ENCODE assay signal across 11 mouse cellular contexts in the genomic region with DNA sequence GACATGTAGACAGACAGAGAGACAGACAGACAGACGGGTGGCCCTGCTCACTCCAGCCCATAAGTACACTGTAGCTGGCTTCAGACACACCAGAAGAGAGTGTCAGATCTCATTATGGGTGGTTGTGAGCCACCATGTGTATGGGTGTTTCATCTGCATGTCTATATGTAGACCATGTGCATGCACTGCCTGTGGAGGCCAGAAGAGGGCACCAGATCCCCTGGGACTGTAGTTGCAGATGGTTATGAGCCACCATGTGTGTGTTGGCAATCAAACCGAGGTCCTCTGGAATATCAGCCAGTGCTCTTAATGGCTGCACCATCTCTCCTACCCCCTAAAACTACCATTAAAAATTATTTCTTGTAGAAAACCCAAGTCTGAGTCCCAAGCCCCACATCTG. TPM values are rescaled to one million over a fixed set of nuclear protein-coding genes. Genes with fewer than 3 reads are reported as not detected.
DNase-seq lines count a peak whose midpoint lies in the region; ATAC-seq and TF ChIP-seq lines count a peak whose summit lies in the region.
"Had no signal": no experiment of that assay in that cellular context is flagged by ENCODE, and none has a peak within 500 bp of the region (broad histone marks: within the 10 kb centered on the region; RNA-seq: fewer than 3 reads in every experiment).

No protein-coding gene starts in this region.

- no peak overlapping the region for H3K9ac ChIP-seq in hindbrain, postnatal 0 days (replicated peaks; ENCODE audit: low read length)
- no peak overlapping the region for H3K9ac ChIP-seq in hindbrain, embryonic 11.5 days (ENCODE audit: low read depth, low read length)
- H3K9ac ChIP-seq in liver, embryonic 14.5 days (replicated peaks): no peak overlapping the region
- H3K9ac ChIP-seq: heart, embryonic 13.5 days had no signal

- no peaks in the 10 kb centered on the region for H3K27me3 ChIP-seq in hindbrain, postnatal 0 days (ENCODE audit: insufficient read depth, low read length)
- H3K27me3 ChIP-seq in hindbrain, embryonic 11.5 days (ENCODE audit: control insufficient read depth, insufficient read depth, low read length): no peaks in the 10 kb centered on the region
- no peaks in the 10 kb centered on the region for H3K27me3 ChIP-seq in liver, embryonic 14.5 days (ENCODE audit: control insufficient read depth, insufficient read depth, low read length)
- H3K27me3 ChIP-seq in limb, embryonic 10.5 days (ENCODE audit: low read depth, poor library complexity, severe bottlenecking): no peaks in the 10 kb centered on the region
- H3K27me3 ChIP-seq: heart, embryonic 13.5 days had no signal

- no peaks in the 10 kb centered on the region for H3K36me3 ChIP-seq in hindbrain, postnatal 0 days (ENCODE audit: insufficient read depth, low read length)
- no peaks in the 10 kb centered on the region for H3K36me3 ChIP-seq in hindbrain, embryonic 11.5 days (ENCODE audit: control insufficient read depth, insufficient read depth, low read length)
- H3K36me3 ChIP-seq in liver, embryonic 14.5 days (replicated peaks; ENCODE audit: control insufficient read depth, insufficient read depth, low read depth): no peaks in the 10 kb centered on the region
- no peaks in the 10 kb centered on the region for H3K36me3 ChIP-seq in limb, embryonic 10.5 days
- H3K36me3 ChIP-seq: heart, embryonic 13.5 days had no signal

- peak; percentile 33; the same call in 1 of the 2 replicates for TF ChIP-seq CTCF in hindbrain, postnatal 0 days (IDR thresholded peaks at IDR 0.05; ENCODE audit: low read depth)
- TF ChIP-seq CTCF in liver, embryonic 14.5 days (IDR thresholded peaks at IDR 0.05; ENCODE audit: low read depth): peak; percentile 77

- no peak overlapping the region for H3K4me3 ChIP-seq in hindbrain, postnatal 0 days (ENCODE audit: low read length)
- no peak overlapping the region for H3K4me3 ChIP-seq in hindbrain, embryonic 11.5 days (ENCODE audit: low read depth, low read length)
- no peak overlapping the region for H3K4me3 ChIP-seq in liver, embryonic 14.5 days (ENCODE audit: insufficient read depth in 1 of 2, low read depth in 2 of 2, low read length in 2 of 2)
- H3K4me3 ChIP-seq in limb, embryonic 10.5 days: no peak overlapping the region
- H3K4me3 ChIP-seq: heart, embryonic 13.5 days had no signal

- 91% methylated on average over 2 of the region's 2 CpGs for WGBS in hindbrain, postnatal 0 days
- 96% methylated on average over 2 of the region's 2 CpGs for WGBS in hindbrain, embryonic 11.5 days
- 74% methylated on average over 2 of the region's 2 CpGs for WGBS in liver, embryonic 14.5 days (ENCODE audit: insufficient replicate concordance)
- WGBS in limb, embryonic 10.5 days: 94% methylated on average over 2 of the region's 2 CpGs

- H3K4me1 ChIP-seq in hindbrain, postnatal 0 days (ENCODE audit: insufficient read depth, low read length): no peaks in the 10 kb centered on the region
- no peaks in the 10 kb centered on the region for H3K4me1 ChIP-seq in hindbrain, embryonic 11.5 days (replicated peaks; ENCODE audit: control insufficient read depth, insufficient read depth, low read length)
- no peaks in the 10 kb centered on the region for H3K4me1 ChIP-seq in liver, embryonic 14.5 days (replicated peaks; ENCODE audit: control insufficient read depth in 2 of 2, insufficient read depth in 2 of 2, low read length in 1 of 2)
- H3K4me1 ChIP-seq in limb, embryonic 10.5 days: no peaks in the 10 kb centered on the region
- H3K4me1 ChIP-seq: heart, embryonic 13.5 days had no signal

- DNase-seq in hindbrain, postnatal 0 days (ENCODE audit: low spot score): no peak
- no peak for DNase-seq in hindbrain, embryonic 11.5 days (ENCODE audit: low spot score)
- peak; percentile 30 for DNase-seq in thymus, postnatal 14 days
- DNase-seq in thymus, postnatal 0 days (ENCODE audit: low spot score): no peak
- DNase-seq in liver, embryonic 14.5 days (ENCODE audit: low read depth in 3 of 3, low spot score in 3 of 3): no peak
- DNase-seq in limb, embryonic 10.5 days (ENCODE audit: low spot score): no peak
- DNase-seq in urinary bladder, postnatal 36 days (ENCODE audit: low spot score in 2 of 2): no peak
- DNase-seq in left cerebral cortex, postnatal 36 days (ENCODE audit: low spot score in 2 of 2): no peak
- DNase-seq: cerebellum, adult 8-10 months; kidney, postnatal 25 days had no signal

- ATAC-seq in hindbrain, postnatal 0 days: no peak
- no peak for ATAC-seq in hindbrain, embryonic 11.5 days (ENCODE audit: low FRiP score)
- no peak for ATAC-seq in liver, embryonic 14.5 days (ENCODE audit: insufficient read depth)

- no peak for TF ChIP-seq EP300 in liver, embryonic 14.5 days (IDR thresholded peaks at IDR 0.05; ENCODE audit: low read depth)

- no peak overlapping the region for H3K27ac ChIP-seq in hindbrain, postnatal 0 days
- H3K27ac ChIP-seq in hindbrain, embryonic 11.5 days (ENCODE audit: low read depth, low read length): no peak overlapping the region
- H3K27ac ChIP-seq in liver, embryonic 14.5 days: no peak overlapping the region
- H3K27ac ChIP-seq in limb, embryonic 10.5 days: no peak overlapping the region
- H3K27ac ChIP-seq: heart, embryonic 13.5 days had no signal

- H3K4me2 ChIP-seq in hindbrain, postnatal 0 days (ENCODE audit: low read depth, low read length): no peak overlapping the region
- no peak overlapping the region for H3K4me2 ChIP-seq in hindbrain, embryonic 11.5 days (replicated peaks; ENCODE audit: low read depth, low read length)
- H3K4me2 ChIP-seq in liver, embryonic 14.5 days (ENCODE audit: low read depth): no peak overlapping the region
- H3K4me2 ChIP-seq: heart, embryonic 13.5 days had no signal

- intact Hi-C loops in left cerebral cortex, postnatal 36 days (cut with DNase I): no loop called here

- no peaks in the 10 kb centered on the region for H3K9me3 ChIP-seq in hindbrain, postnatal 0 days (ENCODE audit: low read length)
- H3K9me3 ChIP-seq in hindbrain, embryonic 11.5 days (ENCODE audit: control insufficient read depth, low read length): no peaks in the 10 kb centered on the region
- no peaks in the 10 kb centered on the region; the same call in 1 of the 2 replicates for H3K9me3 ChIP-seq in liver, embryonic 14.5 days (ENCODE audit: control insufficient read depth, low read length)
- no peaks in the 10 kb centered on the region for H3K9me3 ChIP-seq in limb, embryonic 10.5 days (replicated peaks)

RNA-seq across cellular contexts. Expression of a gene that starts 11.8 kb away (rescaled TPM):
- 0.58 TPM in 1 of 2 replicates, not detected in the other for total RNA-seq in hindbrain, postnatal 0 days (2014; rRNA removed)
- polyA plus RNA-seq in hindbrain, postnatal 0 days (2015; fragmentation: Nextera tagmentation; extraction: Ambion mirVana): 0.55 and 0.71 TPM in 2 replicates
- polyA plus RNA-seq in hindbrain, embryonic 11.5 days (2014; fragmentation: Nextera tagmentation; extraction: Ambion mirVana): 0.39 and 0.62 TPM in 2 replicates
- polyA plus RNA-seq in thymus, postnatal 0 days (2015; fragmentation: Nextera tagmentation; extraction: Ambion mirVana): 1.4 and 1.6 TPM in 2 replicates
- 1.9 and 2.6 TPM in 2 replicates for polyA plus RNA-seq in liver, embryonic 14.5 days (2012; rRNA removed)
- 1.7 and 2.0 TPM in 2 replicates for polyA plus RNA-seq in liver, embryonic 14.5 days (2014; fragmentation: Nextera tagmentation; extraction: Ambion mirVana)
- polyA plus RNA-seq in limb, embryonic 10.5 days (2016; fragmentation: Nextera tagmentation; extraction: Ambion mirVana): 0.11 TPM in 1 of 2 replicates, not detected in the other
- not detected for total RNA-seq in left cerebral cortex, postnatal 36 days (2021)

RNA-seq across cellular contexts. Expression of a gene that starts 30.6 kb away (rescaled TPM):
- 2.2 and 5.3 TPM in 2 replicates for total RNA-seq in hindbrain, postnatal 0 days (2014; rRNA removed)
- 3.6 and 4.3 TPM in 2 replicates for polyA plus RNA-seq in hindbrain, postnatal 0 days (2015; fragmentation: Nextera tagmentation; extraction: Ambion mirVana)
- polyA plus RNA-seq in hindbrain, embryonic 11.5 days (2014; fragmentation: Nextera tagmentation; extraction: Ambion mirVana): 0.12 and 0.28 TPM in 2 replicates
- polyA plus RNA-seq in thymus, postnatal 0 days (2015; fragmentation: Nextera tagmentation; extraction: Ambion mirVana): 14.4 and 15.2 TPM in 2 replicates
- 2.2 and 3.3 TPM in 2 replicates for polyA plus RNA-seq in liver, embryonic 14.5 days (2012; rRNA removed)
- polyA plus RNA-seq in liver, embryonic 14.5 days (2014; fragmentation: Nextera tagmentation; extraction: Ambion mirVana): 2.4 and 3.4 TPM in 2 replicates
- polyA plus RNA-seq in limb, embryonic 10.5 days (2016; fragmentation: Nextera tagmentation; extraction: Ambion mirVana): 0.19 TPM in 1 of 2 replicates, not detected in the other
- 1 to 10 TPM; 5.5 to 5.8 TPM for total RNA-seq in left cerebral cortex, postnatal 36 days (2021)

RNA-seq across cellular contexts. Expression of a gene that starts 57.8 kb away (rescaled TPM):
- 15.2 and 15.9 TPM in 2 replicates for total RNA-seq in hindbrain, postnatal 0 days (2014; rRNA removed)
- 14.1 and 15.5 TPM in 2 replicates for polyA plus RNA-seq in hindbrain, postnatal 0 days (2015; fragmentation: Nextera tagmentation; extraction: Ambion mirVana)
- 9.6 TPM in 2 replicates for polyA plus RNA-seq in hindbrain, embryonic 11.5 days (2014; fragmentation: Nextera tagmentation; extraction: Ambion mirVana)
- polyA plus RNA-seq in thymus, postnatal 0 days (2015; fragmentation: Nextera tagmentation; extraction: Ambion mirVana): 18.0 and 21.4 TPM in 2 replicates
- polyA plus RNA-seq in liver, embryonic 14.5 days (2012; rRNA removed): 12.7 and 14.6 TPM in 2 replicates
- polyA plus RNA-seq in liver, embryonic 14.5 days (2014; fragmentation: Nextera tagmentation; extraction: Ambion mirVana): 19.2 and 24.6 TPM in 2 replicates
- 3.0 and 3.3 TPM in 2 replicates for polyA plus RNA-seq in limb, embryonic 10.5 days (2016; fragmentation: Nextera tagmentation; extraction: Ambion mirVana)
- total RNA-seq in left cerebral cortex, postnatal 36 days (2021): 10 to 100 TPM in 1 of 2 experiments, 1 to 10 TPM in 1; 9.0 to 13.6 TPM
